Mouse (Mus musculus) neural tube, embryonic 15.5 days (tissue): ENCODE measurements around the gene Adgb. TPM values are rescaled to one million over a fixed set of nuclear protein-coding genes. Genes with fewer than 3 reads are reported as not detected.
A peak's percentile ranks its signal among the peaks of the same experiment; 100 is the strongest.

ENCODE experiments used
- ATAC-seq: fragments of 200-750 bp; cut with Nextera tagmentation; 2 replicates; pipeline ENCODE4 v1.8.0; 2017; ENCODE audit warnings: mild to moderate bottlenecking, moderate TSS enrichment, moderate library complexity; ENCODE audit not compliant: low FRiP score
- H3K27ac ChIP-seq: fragments of 300-500 bp; sonication (generic); replicated peaks from 2 replicates; pipeline ENCODE4 v1.5.1; 2015; ENCODE audit warnings: mild to moderate bottlenecking, inconsistent platforms
- H3K27me3 ChIP-seq: fragments of 300-500 bp; sonication (generic); replicated peaks from 2 replicates; pipeline ENCODE4 v1.6.1; 2015; ENCODE audit warnings: inconsistent platforms
- H3K36me3 ChIP-seq: fragments of 300-500 bp; sonication (generic); 2 replicates; pipeline ENCODE4 v1.6.1; 2015; ENCODE audit warnings: inconsistent platforms
- H3K4me1 ChIP-seq: fragments of 300-500 bp; sonication (generic); 2 replicates; pipeline ENCODE4 v1.6.1; 2015; ENCODE audit warnings: inconsistent platforms
- H3K4me2 ChIP-seq: fragments of 300-500 bp; sonication (generic); 2 replicates; pipeline ENCODE4 v1.6.1; 2015; ENCODE audit warnings: inconsistent platforms, mild to moderate bottlenecking, moderate library complexity
- H3K4me3 ChIP-seq: fragments of 300-500 bp; sonication (generic); replicated peaks from 2 replicates; pipeline ENCODE4 v1.5.1; 2015; ENCODE audit warnings: mild to moderate bottlenecking, inconsistent platforms
- H3K9ac ChIP-seq: fragments of 300-500 bp; sonication (generic); replicated peaks from 2 replicates; pipeline ENCODE4 v1.6.1; 2015; ENCODE audit warnings: mild to moderate bottlenecking, inconsistent platforms
- H3K9me3 ChIP-seq: fragments of 300-500 bp; sonication (generic); replicated peaks from 2 replicates; pipeline ENCODE4 v1.6.1; 2016; ENCODE audit warnings: inconsistent platforms
- WGBS: fragments of 180-500 bp; shearing (Covaris S2); methylation state at CpG from one replicate; pipeline ENCODE4 v1.1.7; 2015; ENCODE audit warnings: mixed read lengths; 5-methylcytosine and 5-hydroxymethylcytosine counted together
- polyA plus RNA-seq: library from polyadenylated mRNA; unstranded; fragments of >200 nt; fragmentation: Nextera tagmentation; extraction: Ambion mirVana; gene quantifications from 2 replicates; pipeline ENCODE4 v1.2.1, GENCODE M21; 2015

Gene Adgb
- polyA plus RNA-seq, 1 experiment from 2014 or later = 0.20 TPM

GRCm38 (mm10) chr10:10325560-10325959 is 146.6 kb downstream of the Adgb start:
- Histone ChIP-seq H3K4me1 (peaks cover 6% of the 10 kb centered on the region), H3K27me3 (no peaks in the 10 kb centered on the region), H3K9me3 (no peaks in the 10 kb centered on the region), H3K27ac (no peak overlapping the region), H3K9ac (no peak overlapping the region), H3K4me2 (no peak overlapping the region), H3K4me3 (no peak overlapping the region), H3K36me3 (no peaks in the 10 kb centered on the region)
- WGBS = 97% methylated on average over 2 of the region's 2 CpGs
- ATAC-seq = no peak

- no peaks in the 10 kb centered on the region for H3K36me3 ChIP-seq
- H3K4me2 ChIP-seq = no peak overlapping the region
- ATAC-seq = no peak
- no peak overlapping the region for H3K4me3 ChIP-seq
- H3K4me1 ChIP-seq = peaks cover 14% of the 10 kb centered on the region
- no peaks in the 10 kb centered on the region for H3K9me3 ChIP-seq
- no peak overlapping the region for H3K27ac ChIP-seq
- H3K9ac ChIP-seq = no peak overlapping the region
- WGBS = 90% methylated on average over 11 of the region's 11 CpGs
- H3K27me3 ChIP-seq = no peaks in the 10 kb centered on the region
Measured at GRCm38 (mm10) chr10:10322961-10323360, 149.2 kb downstream of the Adgb start.

- WGBS = 6% methylated on average over 20 of the region's 20 CpGs
- Histone ChIP-seq H3K27ac (no peak overlapping the region), H3K27me3 (no peaks in the 10 kb centered on the region), H3K36me3 (no peaks in the 10 kb centered on the region), H3K4me1 (peaks cover 14% of the 10 kb centered on the region), H3K4me2 (peak overlapping the region; percentile 64), H3K4me3 (peak overlapping the region; percentile 37), H3K9ac (peak overlapping the region; percentile 36; the same call in 1 of the 2 replicates), H3K9me3 (no peaks in the 10 kb centered on the region)
- ATAC-seq = peak; percentile 92
Measured at GRCm38 (mm10) chr10:10321119-10321781, 150.9 kb downstream of the Adgb start.

- Histone ChIP-seq H3K4me3 (peak overlapping the region; percentile 37), H3K27me3 (no peaks in the 10 kb centered on the region), H3K36me3 (no peaks in the 10 kb centered on the region), H3K4me2 (peak overlapping the region; percentile 64), H3K9me3 (no peaks in the 10 kb centered on the region), H3K4me1 (peaks cover 14% of the 10 kb centered on the region), H3K27ac (no peak overlapping the region), H3K9ac (peak overlapping the region; percentile 36; the same call in 1 of the 2 replicates)
- ATAC-seq = peak; percentile 52; the same call in 1 of the 2 replicates
- 45% methylated on average over 10 of the region's 10 CpGs for WGBS
Measured at GRCm38 (mm10) chr10:10320364-10321083, 151.6 kb downstream of the Adgb start.

GRCm38 (mm10) chr10:10318086-10318485 is 154.0 kb downstream of the Adgb start:
- no peaks in the 10 kb centered on the region for H3K9me3 ChIP-seq
- no peaks in the 10 kb centered on the region for H3K36me3 ChIP-seq
- WGBS = 83% methylated on average over 3 of the region's 3 CpGs
- no peaks in the 10 kb centered on the region for H3K27me3 ChIP-seq
- no peak overlapping the region for H3K4me3 ChIP-seq
- no peak overlapping the region for H3K27ac ChIP-seq
- ATAC-seq = no peak
- no peak overlapping the region for H3K9ac ChIP-seq
- H3K4me2 ChIP-seq = no peak overlapping the region
- peaks cover 14% of the 10 kb centered on the region for H3K4me1 ChIP-seq

GRCm38 (mm10) chr10:10315631-10316030 is 156.5 kb downstream of the Adgb start:
- Histone ChIP-seq H3K9me3 (no peaks in the 10 kb centered on the region), H3K27me3 (no peaks in the 10 kb centered on the region), H3K27ac (no peak overlapping the region), H3K36me3 (no peaks in the 10 kb centered on the region), H3K4me3 (no peak overlapping the region), H3K4me2 (no peak overlapping the region), H3K9ac (no peak overlapping the region), H3K4me1 (peaks cover 8% of the 10 kb centered on the region)
- ATAC-seq = no peak
- WGBS = 92% methylated on average over 2 of the region's 2 CpGs

- Histone ChIP-seq H3K36me3 (no peaks in the 10 kb centered on the region), H3K4me1 (no peaks in the 10 kb centered on the region), H3K4me2 (no peak overlapping the region), H3K9ac (no peak overlapping the region), H3K9me3 (no peaks in the 10 kb centered on the region), H3K4me3 (no peak overlapping the region), H3K27me3 (no peaks in the 10 kb centered on the region), H3K27ac (no peak overlapping the region)
- WGBS = 85% methylated on average over 5 of the region's 5 CpGs
- no peak for ATAC-seq
Measured at GRCm38 (mm10) chr10:10314521-10314920, 157.6 kb downstream of the Adgb start.

GRCm38 (mm10) chr10:10309877-10310426 is 162.2 kb downstream of the Adgb start:
- Histone ChIP-seq H3K9ac (no peak overlapping the region), H3K9me3 (no peaks in the 10 kb centered on the region), H3K27me3 (no peaks in the 10 kb centered on the region), H3K27ac (no peak overlapping the region), H3K4me3 (no peak overlapping the region), H3K36me3 (no peaks in the 10 kb centered on the region), H3K4me2 (no peak overlapping the region), H3K4me1 (no peaks in the 10 kb centered on the region)
- ATAC-seq = peak; percentile 45; the same call in 1 of the 2 replicates
- 56% methylated on average over 8 of the region's 8 CpGs for WGBS

GRCm38 (mm10) chr10:10309056-10309455 is 163.1 kb downstream of the Adgb start:
- no peaks in the 10 kb centered on the region for H3K4me1 ChIP-seq
- H3K27ac ChIP-seq = no peak overlapping the region
- H3K4me3 ChIP-seq = no peak overlapping the region
- no peak overlapping the region for H3K9ac ChIP-seq
- WGBS = 56% methylated on average over 4 of the region's 4 CpGs
- no peaks in the 10 kb centered on the region for H3K9me3 ChIP-seq
- H3K36me3 ChIP-seq = no peaks in the 10 kb centered on the region
- no peak overlapping the region for H3K4me2 ChIP-seq
- H3K27me3 ChIP-seq = no peaks in the 10 kb centered on the region
- no peak for ATAC-seq

GRCm38 (mm10) chr10:10307384-10307783 is 164.7 kb downstream of the Adgb start:
- no peaks in the 10 kb centered on the region for H3K27me3 ChIP-seq
- 89% methylated on average over 5 of the region's 5 CpGs for WGBS
- H3K9me3 ChIP-seq = no peaks in the 10 kb centered on the region
- H3K9ac ChIP-seq = no peak overlapping the region
- H3K36me3 ChIP-seq = no peaks in the 10 kb centered on the region
- H3K4me2 ChIP-seq = no peak overlapping the region
- no peaks in the 10 kb centered on the region for H3K4me1 ChIP-seq
- H3K4me3 ChIP-seq = no peak overlapping the region
- no peak overlapping the region for H3K27ac ChIP-seq
- ATAC-seq = no peak

- H3K27me3 ChIP-seq = no peaks in the 10 kb centered on the region
- H3K27ac ChIP-seq = no peak overlapping the region
- H3K4me3 ChIP-seq = no peak overlapping the region
- 72% methylated on average over 4 of the region's 4 CpGs for WGBS
- no peaks in the 10 kb centered on the region for H3K9me3 ChIP-seq
- H3K36me3 ChIP-seq = no peaks in the 10 kb centered on the region
- H3K4me1 ChIP-seq = no peaks in the 10 kb centered on the region
- no peak overlapping the region for H3K4me2 ChIP-seq
- H3K9ac ChIP-seq = no peak overlapping the region
- no peak for ATAC-seq
Measured at GRCm38 (mm10) chr10:10304370-10304769, 167.8 kb downstream of the Adgb start.

- no peaks in the 10 kb centered on the region for H3K36me3 ChIP-seq
- no peaks in the 10 kb centered on the region for H3K4me1 ChIP-seq
- WGBS = 18% methylated on average over 4 of the region's 4 CpGs
- ATAC-seq = no peak
- H3K9me3 ChIP-seq = no peaks in the 10 kb centered on the region
- no peak overlapping the region for H3K4me2 ChIP-seq
- H3K4me3 ChIP-seq = no peak overlapping the region
- H3K27ac ChIP-seq = no peak overlapping the region
- H3K27me3 ChIP-seq = no peaks in the 10 kb centered on the region
- H3K9ac ChIP-seq = no peak overlapping the region
Measured at GRCm38 (mm10) chr10:10301692-10302091, 170.4 kb downstream of the Adgb start.
